Mouse (Mus musculus) spleen, postnatal 4 days (tissue): ENCODE results near the gene Galnt15.
A peak's percentile ranks its signal among the peaks of the same experiment; 100 is the strongest.

ENCODE experiments used
- DNase-seq, 2 experiments: peaks; one replicate each; pipeline ENCODE4 v3.0.0; 2022; ENCODE audit warnings: low spot score in 2 of 2

Galnt15 gene

DNA sequence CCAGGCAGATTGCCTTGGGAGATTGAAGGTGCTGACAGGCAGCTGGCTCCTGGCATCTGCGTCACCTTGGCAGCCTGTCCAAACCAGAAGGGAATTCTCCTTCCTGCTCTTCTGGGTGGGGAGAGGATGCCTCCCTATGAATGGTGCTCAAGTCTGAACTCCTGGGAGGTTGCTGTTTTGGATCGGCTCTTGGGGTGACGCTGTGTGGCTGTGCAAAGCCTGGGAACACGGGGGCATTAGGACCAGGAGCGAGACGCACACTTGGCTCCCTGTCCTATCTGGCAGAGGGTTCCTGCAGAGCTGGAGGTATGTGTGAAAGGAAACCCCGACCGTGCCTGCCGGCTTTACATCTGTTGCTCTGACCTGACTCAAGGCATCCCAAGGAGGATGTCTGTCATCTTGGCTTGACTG lies at the start of gene Galnt15:
Gene Galnt15, plus strand, starts transcription at position 309 of the 411 bp plus-strand sequence.
- DNase-seq: no peak

DNA sequence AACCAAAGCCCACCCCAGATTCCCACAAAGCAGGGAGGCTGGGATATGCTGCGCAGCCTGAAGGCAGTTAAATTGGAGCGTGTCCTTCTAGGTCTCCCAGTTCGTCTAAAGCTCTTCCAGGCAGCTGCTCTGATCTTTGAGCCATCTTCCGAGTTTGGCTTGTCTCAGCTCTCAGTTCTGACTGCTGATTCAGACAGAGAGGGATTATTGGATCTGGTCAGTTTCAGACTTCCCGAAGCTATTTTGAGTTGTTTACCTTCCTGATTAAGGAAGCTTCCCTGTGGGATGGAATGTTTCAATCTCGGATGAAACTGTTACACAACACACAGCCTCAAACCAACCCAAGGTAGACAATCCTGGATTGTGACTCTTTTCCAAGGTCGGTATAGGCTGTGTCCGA lies 34.8 kb upstream of the Galnt15 start:
- no peak for DNase-seq

DNA sequence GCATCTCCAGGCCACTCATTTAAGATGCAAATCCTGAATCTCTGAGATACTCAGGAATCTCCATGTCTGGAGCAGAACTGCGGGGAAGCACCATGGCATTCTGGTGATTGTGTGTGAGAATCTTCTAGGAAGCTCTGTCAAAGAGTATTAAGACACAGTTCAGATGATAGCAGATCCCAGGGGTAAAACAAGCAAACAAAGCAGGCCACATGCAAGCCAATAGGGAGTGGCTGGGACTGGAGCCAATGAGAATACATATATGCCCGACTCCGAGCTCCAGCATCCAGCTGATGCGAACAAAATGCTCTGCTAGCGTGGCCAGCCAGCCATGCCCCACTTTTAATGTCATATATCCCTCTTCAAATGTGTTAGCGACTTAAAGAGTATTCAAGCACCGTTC lies 27.8 kb upstream of the Galnt15 start:
- no peak for DNase-seq

DNA sequence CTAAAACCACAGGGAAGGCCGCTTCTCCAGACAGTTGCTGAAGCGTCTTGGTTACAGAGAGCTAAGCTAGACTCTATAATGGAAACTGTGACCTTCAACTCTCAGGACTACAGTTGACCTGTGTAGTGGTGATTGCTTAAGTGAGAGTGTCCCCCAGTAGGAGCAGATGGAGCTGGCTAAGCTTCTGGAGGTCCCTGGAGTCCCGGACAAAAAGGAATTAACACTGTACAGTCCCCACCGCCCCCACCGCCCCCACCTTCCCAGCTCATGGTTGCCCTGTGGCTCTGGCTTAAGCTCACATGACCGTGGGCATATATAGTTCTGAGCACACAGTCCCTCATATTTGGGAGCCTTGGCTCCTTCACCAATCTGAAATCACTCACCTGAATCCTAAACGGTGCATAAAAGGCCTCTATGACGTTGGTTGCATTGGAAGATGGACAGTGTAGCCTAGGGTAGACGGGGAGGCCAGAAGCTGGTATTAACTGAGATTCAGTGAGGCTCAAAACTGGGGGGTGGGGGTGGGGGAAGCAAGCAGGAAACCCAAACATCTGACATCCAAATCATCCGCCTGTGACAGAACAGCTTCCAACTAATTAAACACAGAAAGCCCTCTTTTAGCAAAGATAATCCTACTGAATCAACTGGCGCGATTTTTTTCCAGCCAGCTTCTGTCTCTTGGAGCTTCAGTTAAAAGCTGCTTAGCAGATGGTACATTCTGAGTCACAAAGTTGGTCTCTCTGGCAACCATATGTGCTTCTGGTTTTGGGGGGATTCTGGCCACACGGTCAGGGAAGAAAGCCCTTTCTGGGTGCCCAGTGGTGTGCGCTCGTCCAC lies 26.1 kb upstream of the Galnt15 start:
- DNase-seq: no peak

DNA sequence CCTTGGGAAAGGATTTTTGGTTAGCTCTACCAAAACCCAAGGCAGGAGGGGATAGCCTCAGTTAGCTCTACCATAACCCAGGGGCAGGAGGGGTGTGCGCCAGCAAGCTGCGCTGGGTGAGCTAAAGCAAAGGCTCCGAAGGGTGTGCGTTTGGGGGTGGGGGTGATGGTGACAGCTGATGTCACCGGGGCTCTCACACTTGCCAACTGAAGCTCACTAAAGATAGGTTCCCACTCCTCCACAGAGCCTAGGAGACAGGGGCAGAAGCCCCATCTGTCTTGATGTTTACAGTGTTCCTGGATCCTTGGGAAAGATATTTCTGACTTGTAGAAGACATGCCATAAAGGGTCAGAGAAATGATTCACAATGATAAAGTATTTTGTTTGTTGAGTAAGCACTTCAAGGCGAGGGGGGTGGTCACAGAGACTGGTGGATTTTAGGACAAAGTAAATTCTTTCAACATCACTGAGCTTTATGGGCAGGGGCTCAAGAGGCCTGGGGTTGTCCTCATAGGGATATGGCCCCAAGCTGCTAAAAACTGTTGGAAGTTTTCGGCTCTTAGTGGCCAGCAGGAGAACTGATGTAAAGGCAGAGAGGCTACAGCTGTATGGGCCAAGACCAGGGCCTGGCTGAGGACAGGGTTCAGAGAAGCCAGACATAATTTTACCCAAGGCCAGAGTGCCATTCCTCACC lies 24.7 kb upstream of the Galnt15 start:
- no peak for DNase-seq

DNA sequence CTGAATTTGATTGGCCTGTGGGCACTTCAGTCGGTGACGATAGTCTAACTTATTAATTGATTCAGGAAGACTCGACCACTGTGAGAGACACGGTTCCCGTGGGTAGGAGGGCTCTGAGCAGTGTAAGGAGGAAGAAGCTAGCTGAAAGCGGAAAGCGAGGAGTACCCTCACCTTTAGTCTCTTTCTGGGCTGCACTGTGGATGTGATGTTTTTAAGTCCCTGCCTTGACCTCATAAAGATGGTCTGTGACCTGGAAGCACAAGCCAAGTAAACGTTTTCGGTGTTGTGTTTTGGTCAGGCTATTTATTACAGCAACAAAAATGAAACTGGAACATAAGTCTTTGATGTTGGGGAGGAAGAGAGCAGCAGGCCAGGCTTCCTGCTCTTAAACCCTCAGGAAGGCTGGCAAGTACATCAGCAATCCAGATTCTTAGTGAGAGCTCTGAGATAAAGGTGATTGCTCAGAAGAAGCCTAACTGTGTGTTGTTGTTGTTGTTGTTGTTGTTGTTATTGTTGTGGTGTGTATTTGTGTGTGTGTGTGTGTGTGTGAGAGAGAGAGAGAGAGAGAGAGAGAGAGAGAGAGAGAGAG lies 23.0 kb upstream of the Galnt15 start:
- no peak for DNase-seq

DNA sequence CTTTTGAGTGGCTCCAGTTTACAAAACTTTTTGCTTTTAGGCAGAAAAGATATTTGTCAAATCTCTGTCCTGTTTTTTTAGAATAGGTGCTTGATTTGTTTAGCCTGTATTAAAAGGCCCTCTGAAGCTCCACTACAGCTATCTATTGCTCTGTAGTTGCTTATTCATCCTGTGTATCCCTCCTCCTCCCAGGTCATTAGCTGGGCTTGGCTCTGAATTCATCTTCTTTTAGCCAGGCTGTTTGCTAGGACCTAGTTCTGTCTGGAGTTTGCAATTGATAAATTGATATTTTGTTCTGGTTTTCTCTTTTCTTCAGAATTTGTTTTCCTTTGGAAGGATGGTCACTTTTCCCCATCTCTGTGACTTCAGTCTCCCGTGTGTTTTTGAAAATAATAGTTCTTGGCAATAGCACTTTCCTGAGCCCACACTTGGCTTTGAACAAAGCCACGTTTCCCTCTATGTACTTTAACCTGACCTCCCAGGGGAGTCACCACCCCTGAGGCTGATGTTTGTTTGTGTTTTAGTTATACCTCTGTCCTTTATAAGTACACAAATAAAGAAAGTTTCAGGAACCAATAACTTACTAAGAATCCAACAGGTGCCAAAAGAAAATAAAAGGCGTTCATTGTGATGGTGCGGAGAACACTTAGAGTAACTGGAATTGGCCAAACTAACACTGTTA lies 21.0 kb upstream of the Galnt15 start:
- DNase-seq: no peak

DNA sequence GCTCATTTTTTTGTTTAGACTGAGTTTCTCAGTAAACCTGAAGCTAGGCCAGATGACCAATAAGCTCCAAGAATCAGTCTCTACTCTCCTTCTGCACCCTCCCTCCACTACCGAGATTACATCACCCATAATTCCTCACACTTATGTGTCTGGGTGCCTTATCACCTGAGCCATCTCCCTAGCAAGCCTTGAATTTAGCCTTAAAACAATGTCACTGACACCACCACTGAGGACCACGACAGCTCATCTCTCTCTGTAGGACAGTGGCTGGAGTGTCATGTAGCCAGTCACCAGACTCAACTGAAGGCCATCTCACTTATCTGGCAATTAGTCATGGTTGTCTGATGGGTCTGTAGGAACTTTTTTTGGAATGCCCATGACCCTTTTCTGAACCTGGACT lies 19.1 kb upstream of the Galnt15 start:
- no peak for DNase-seq

DNA sequence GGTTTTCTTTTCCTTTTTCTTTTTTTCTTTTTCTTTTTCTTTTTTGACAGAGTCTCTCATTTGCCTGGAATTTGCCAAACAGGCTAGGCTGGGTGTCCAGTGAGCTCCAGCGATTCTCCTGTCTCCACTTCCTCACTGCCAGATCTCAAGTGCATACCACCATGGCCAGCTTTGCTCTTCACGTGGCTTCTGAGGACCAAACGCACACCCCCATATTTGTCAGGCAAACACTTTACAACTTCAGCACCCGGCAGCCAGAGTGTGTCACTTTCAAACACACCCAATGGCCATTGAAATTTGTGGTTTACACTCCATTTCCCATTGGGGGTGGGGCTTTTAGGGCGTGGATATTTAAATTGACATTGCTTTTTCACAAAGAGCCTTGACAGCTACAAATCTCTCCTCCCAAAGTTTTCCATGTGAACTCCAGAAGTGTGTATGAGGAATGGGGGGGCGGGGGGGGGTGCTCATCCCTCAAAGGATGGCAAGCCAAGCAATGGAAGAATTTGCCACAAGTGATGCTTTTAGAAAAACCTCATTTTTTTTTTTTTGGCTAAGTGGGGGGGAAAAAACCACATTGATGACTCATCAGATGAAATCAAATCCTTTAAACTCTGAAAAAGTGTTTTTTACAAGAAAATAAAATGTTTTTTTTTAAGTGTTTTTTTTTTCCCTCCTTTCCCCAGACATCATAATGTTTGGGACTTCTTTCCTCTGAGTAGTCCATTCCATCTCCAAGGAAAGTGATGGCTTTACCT lies 17.1 kb upstream of the Galnt15 start:
- no peak for DNase-seq

DNA sequence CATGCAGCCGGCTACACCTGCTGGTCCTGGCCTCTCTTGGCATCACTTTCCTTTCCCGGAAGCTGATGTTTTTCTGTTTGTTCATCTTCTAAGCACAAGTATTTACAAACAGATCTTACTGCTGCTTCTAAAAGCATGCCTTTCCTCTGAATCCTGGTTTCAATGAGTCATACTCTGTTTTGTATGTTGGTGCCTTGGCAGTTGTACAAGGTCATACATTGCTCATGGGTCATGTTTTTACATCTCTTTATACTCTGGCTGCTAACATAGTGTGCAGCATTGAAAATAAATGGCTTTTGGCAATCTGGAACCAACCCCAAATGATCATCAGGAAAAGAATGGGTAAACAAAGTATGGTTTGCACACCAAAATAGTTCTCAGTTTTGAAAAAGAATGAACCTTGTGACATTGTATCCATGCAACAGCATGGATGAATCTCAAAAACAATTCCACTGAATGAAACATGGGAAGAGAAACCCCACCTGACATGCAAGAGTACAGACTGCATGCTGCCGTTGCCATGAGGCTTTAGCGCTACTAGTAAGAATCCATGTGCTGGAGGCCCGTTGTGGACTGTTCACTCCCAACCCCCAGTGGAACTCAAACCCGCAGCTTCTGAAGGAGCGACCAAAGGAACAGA lies 13.5 kb upstream of the Galnt15 start:
- no peak for DNase-seq

DNA sequence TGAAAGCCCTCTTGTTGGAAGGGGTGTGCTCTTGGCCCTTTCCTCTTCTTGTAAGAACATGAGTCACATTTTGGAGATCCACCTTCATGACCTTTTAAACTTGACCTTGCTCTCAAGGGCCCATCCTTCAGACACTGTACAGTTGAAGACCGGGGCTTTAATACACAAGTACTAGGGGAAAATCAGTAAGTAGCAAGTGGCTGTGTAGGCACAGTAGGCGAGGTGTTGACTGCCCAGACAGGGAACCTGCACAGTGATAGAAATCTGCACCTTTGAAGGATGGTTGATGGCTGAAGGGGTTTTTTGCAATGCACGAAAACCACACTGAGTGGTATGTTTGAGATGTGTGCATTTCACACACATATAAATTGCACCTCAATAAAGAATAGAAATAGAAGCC lies 12.3 kb upstream of the Galnt15 start:
- no peak for DNase-seq

DNA sequence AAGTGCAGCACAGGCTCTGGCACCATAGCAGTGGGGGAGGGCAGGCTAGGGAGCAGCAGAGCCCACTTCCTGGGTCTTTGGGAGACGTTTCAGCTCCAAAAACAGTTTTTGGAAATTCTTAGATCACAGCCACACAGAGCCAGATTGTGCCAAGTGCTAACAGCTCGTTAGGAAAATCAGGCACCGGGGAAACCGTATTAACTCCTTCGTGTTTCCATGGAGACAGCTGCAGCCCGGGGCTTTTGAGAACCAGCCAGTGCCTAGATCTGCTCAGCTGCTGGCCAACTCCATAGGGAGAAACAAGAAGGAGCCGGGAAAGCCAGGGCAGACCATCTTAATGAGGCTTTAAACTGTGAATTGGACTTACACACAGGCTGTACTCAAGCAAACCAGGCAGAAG lies 11.9 kb upstream of the Galnt15 start:
- no peak for DNase-seq

DNA sequence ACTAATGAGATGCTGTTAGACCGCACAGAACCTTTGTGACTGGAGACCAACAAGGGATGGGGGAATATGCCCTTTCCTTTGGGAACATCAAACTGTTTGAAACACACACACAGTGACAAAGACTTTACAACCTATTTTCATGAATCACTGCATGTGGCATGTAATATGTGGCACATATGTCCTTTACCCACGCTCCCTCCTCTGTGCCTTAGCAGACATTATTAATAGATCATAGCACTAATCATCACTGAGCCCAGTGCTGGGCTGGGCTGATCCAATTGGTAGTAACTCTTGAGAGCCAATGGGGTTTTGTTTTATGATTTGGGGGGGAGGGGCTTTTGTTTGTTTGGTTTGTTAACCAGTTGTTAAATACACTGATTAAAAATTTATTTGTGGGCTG lies 11.3 kb upstream of the Galnt15 start:
- DNase-seq: no peak

DNA sequence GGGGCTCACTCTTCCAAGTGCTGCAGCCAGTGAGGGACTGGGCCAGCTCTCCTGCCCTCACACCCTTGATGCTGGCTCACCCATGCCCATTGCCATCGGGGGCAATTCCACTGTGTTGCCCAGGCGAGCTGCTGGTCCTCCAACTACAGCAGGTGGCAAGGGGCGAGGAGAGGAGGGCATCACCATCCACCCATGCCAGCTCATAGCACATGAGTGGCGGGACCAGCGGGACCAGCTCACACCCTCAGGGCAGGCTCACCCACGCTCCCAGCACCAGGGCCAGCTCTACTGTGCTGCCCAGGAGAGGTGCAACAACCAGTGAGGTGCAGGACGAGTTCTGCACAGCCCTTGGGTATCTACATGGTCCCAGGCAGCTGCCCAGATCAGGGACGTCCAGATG lies 9.7 kb upstream of the Galnt15 start:
- no peak for DNase-seq

DNA sequence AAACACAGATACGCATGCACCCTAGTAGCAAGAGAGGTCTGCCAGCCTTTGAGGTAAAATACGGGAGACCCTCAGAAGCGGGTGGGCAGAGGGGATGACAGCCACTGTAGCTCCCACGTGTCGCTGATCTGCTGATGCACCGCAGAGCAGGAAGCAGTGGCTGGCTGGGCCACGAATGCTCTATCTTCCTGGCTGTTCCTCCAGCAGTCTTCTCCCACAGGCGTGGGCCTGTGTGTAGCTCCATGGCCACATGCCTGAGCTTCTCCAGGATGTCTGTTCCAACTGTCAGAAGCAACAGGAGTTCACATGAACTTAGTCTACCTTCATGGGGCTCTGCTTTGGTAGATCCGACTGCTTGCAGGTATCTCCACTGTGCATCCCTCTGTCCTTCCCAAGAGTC lies 6.8 kb upstream of the Galnt15 start:
- DNase-seq: no peak

DNA sequence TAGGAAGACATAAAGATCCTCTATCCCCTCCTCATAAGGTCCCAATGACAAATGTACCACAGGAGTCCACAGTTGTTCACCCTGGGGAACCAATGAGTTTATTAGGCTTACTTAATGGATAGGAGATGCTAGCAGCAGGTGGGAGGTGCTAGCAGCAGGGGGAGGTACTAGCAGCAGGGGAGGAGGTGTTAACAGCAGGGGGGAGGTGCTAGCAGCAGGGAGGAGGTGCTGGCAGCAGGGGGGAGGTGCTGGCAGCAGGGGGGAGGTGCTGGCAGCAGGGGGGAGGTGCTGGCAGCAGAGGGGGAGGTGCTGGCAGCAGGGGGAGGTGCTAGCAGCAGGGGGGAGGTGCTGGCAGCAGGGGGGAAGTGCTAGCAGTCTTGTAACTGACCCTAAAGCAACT lies 6.3 kb upstream of the Galnt15 start:
- no peak for DNase-seq

DNA sequence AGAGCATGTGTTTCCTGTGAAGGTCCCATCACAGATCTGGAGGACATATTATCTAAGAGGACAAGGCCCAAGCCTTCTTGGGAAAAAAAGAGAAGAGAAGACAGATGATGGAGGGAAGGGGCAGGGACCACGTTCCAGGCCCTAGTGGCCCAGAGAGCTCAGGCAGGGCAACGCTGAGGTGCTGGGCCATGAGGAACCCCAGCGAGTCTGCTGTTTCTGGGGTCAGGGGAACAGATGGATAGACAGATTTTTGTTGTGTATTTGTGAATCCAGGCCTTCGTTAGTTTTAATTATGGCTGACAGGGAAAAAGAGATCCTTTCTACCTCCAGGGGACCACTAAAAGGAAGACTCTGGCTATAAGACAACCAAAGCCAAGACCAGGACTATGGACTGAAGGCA lies 4.9 kb upstream of the Galnt15 start:
- no peak for DNase-seq

DNA sequence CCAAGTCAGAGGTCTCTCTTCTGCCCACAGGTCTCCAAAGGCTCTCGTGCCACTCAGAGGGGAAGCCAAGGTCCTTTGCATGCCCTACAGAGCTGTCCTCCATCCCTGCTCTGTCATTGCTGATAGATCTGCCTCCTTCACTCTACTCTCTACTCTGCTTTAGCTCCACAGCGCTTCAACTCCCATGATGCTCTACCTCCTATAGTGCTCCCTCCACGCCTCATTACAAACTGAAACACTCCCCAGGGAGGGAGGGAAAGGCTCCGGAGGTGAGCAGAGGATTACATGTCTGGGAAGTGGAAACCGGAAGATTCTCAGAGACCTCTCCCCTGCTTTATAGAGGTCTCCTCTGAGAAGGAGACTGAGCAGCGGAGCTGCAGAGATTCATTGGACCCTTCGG lies 1.6 kb upstream of the Galnt15 start:
- DNase-seq: no peak

DNA sequence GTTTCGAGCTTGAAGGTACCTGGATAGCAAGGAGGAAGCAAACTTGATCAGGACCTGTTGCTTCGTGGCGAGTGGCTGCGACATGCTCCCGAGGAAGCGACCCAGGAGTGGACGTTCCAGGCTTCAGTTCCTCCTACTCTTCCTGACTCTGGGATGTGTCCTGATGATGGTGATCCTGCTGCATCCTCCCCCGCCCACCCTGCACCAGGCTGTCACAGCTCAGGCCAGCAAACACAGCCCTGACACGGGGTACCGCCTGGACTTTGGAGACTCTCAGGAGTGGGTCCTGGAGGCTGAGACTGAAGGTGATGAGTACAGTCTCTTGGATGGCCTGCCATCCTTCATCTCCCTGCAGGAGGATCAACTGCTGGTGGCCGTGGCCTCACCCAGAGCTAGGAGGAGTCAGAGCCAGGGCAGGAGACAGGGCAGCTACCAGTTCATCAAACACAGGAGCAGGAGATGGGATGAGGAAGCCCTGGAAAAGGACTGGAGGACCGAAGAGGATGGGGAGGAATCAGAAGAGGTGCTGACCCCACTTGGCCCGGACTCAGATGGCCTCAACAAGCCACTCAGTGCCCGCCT lies 713 bp downstream of the Galnt15 start:
- DNase-seq: no peak

DNA sequence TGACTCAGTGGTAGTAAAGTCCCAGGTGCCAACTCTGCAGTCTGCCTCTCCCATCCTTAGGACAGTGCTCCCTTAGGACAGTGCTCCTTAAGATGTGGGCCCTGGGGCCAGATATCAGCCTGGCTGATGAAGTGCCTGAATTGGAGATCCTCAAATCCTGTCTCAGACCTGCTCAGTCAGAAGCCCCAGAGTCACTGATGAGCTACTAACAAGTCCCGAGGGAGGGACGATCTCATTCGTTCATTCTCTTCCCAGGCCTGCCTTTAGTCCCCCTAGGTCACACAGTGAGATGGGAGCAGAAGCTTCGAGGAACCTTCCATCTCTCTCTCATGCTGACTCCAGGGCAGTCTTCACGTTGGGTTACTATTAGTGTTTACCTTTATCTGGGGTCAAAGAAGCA lies 1.3 kb downstream of the Galnt15 start:
- no peak for DNase-seq

DNA sequence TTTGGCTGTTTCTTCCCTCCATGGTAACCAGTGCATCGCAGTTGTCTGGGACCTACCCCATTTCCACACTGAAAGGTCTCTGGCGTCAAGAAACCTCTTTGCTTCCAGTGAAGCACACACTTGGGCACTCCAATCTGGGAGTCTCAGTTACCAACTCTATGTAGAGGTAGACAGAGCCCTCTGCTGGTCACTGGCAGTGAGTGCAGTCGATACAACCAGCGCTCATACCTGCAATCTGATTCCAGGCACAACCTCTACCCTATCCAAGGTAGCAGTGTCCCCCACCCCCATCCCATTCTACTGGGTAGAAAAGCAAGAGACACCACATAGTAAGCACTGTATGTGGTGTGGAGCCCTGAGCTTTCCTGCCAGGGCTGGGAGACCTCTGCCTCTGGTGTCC lies 3.7 kb downstream of the Galnt15 start:
- peak in 1 of 2 experiments; percentile 41 for DNase-seq
